Comparison of ENCODE assay signal across 11 mouse cellular contexts in the genomic region with DNA sequence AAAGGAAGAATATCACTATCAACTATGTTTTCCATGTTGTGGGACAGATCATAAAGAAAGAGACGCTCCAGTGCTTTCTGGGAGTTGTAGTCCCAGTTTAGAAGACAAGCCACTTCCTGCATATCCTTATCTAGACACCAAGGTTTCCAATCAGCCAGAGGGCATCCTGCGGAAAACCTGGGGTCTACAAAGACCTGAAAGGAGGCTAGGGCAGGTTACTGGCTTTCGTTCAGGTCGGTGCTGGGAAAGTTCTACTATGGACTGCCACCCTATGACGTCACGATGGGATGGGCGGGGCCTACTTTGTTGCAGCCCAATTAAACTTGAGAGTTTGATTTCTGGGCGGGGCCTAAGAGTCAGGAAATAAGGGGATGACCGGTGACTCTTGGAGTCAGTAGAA. TPM values are rescaled to one million over a fixed set of nuclear protein-coding genes. Genes with fewer than 3 reads are reported as not detected.
DNase-seq lines count a peak whose midpoint lies in the region; ATAC-seq and TF ChIP-seq lines count a peak whose summit lies in the region.
"Had no signal": no experiment of that assay in that cellular context is flagged by ENCODE, and none has a peak within 500 bp of the region (broad histone marks: within the 10 kb centered on the region; RNA-seq: fewer than 3 reads in every experiment).

Gene Izumo1 (plus strand): TSS at position 369 of the 400 bp plus-strand sequence.

- DNase-seq in lung, embryonic 14.5 days = peak; percentile 62
- DNase-seq in lung, adult 2 months = no peak
- DNase-seq in ZHBTc4 (ENCODE audit: low read depth, low spot score) = peak; percentile 88
- peak; percentile 69 for DNase-seq in stomach, postnatal 0 days (ENCODE audit: low spot score)
- no peak for DNase-seq in layer of hippocampus, adult 11-12 months (ENCODE audit: low spot score)
- DNase-seq in limb, embryonic 10.5 days (ENCODE audit: low spot score) = no peak
- DNase-seq: cerebellum, adult 11-12 months; gastrocnemius, postnatal 36 days; left cerebral cortex, postnatal 4 days had no signal

- WGBS in lung, embryonic 14.5 days = 27% methylated on average over 9 of the region's 9 CpGs
- whole genome bisulfite sequencing in lung, adult 2 months = 28% methylated on average over 9 of the region's 9 CpGs
- 23% methylated on average over 9 of the region's 9 CpGs for WGBS in heart, embryonic 13.5 days
- 38% methylated on average over 9 of the region's 9 CpGs for WGBS in stomach, postnatal 0 days
- 29% methylated on average over 9 of the region's 9 CpGs for WGBS in limb, embryonic 10.5 days

- no peak within 1 kb of the TSS for H3K27ac ChIP-seq in lung, embryonic 14.5 days (ENCODE audit: low read depth)
- H3K27ac ChIP-seq in heart, embryonic 13.5 days (replicated peaks) = no peak within 1 kb of the TSS
- H3K27ac ChIP-seq in stomach, postnatal 0 days (replicated peaks) = no peak within 1 kb of the TSS
- H3K27ac ChIP-seq in limb, embryonic 10.5 days = no peak within 1 kb of the TSS
- H3K27ac ChIP-seq: neural tube, embryonic 13.5 days had no signal

- H3K4me3 ChIP-seq in lung, embryonic 14.5 days (ENCODE audit: low read depth, low read length) = no peak within 1 kb of the TSS
- no peak within 1 kb of the TSS for H3K4me3 ChIP-seq in lung, adult 2 months (replicated peaks; ENCODE audit: extremely low read depth, low read depth, low read length)
- H3K4me3 ChIP-seq in heart, embryonic 13.5 days = peak within 1 kb of the TSS; percentile 26
- H3K4me3 ChIP-seq in stomach, postnatal 0 days (ENCODE audit: low read depth, low read length) = no peak within 1 kb of the TSS
- H3K4me3 ChIP-seq in limb, embryonic 10.5 days = no peak within 1 kb of the TSS
- H3K4me3 ChIP-seq: neural tube, embryonic 13.5 days had no signal

- no peak within 1 kb of the TSS for H3K9ac ChIP-seq in lung, embryonic 14.5 days
- no peak within 1 kb of the TSS for H3K9ac ChIP-seq in heart, embryonic 13.5 days
- H3K9ac ChIP-seq in stomach, postnatal 0 days (ENCODE audit: low read length) = no peak within 1 kb of the TSS
- H3K9ac ChIP-seq: neural tube, embryonic 13.5 days had no signal

- H3K27me3 ChIP-seq in lung, embryonic 14.5 days (ENCODE audit: insufficient read depth, low read length) = peaks cover 16% of the 10 kb centered on the region
- peaks cover 43% of the 10 kb centered on the region for H3K27me3 ChIP-seq in heart, embryonic 13.5 days (replicated peaks)
- H3K27me3 ChIP-seq in stomach, postnatal 0 days (ENCODE audit: control insufficient read depth, insufficient read depth, low read length) = no peaks in the 10 kb centered on the region
- peaks cover 56% of the 10 kb centered on the region for H3K27me3 ChIP-seq in limb, embryonic 10.5 days (ENCODE audit: low read depth, poor library complexity, severe bottlenecking)

- no peak for ATAC-seq in lung, embryonic 14.5 days (ENCODE audit: insufficient read depth)
- no peak for ATAC-seq in heart, embryonic 13.5 days (ENCODE audit: extremely low read depth, insufficient number of reproducible peaks, low FRiP score, low TSS enrichment)
- no peak; the same call in 1 of the 2 replicates for ATAC-seq in stomach, postnatal 0 days (ENCODE audit: low FRiP score, low TSS enrichment)

- TF ChIP-seq EP300 in stomach, postnatal 0 days (optimal IDR thresholded peaks at IDR 0.05) = no peak

- H3K9me3 ChIP-seq in lung, embryonic 14.5 days (ENCODE audit: low read depth, low read length) = no peaks in the 10 kb centered on the region
- no peaks in the 10 kb centered on the region for H3K9me3 ChIP-seq in heart, embryonic 13.5 days
- H3K9me3 ChIP-seq in stomach, postnatal 0 days (ENCODE audit: control insufficient read depth, low read length) = no peaks in the 10 kb centered on the region
- H3K9me3 ChIP-seq in limb, embryonic 10.5 days (replicated peaks) = no peaks in the 10 kb centered on the region
- H3K9me3 ChIP-seq: neural tube, embryonic 13.5 days had no signal

- TF ChIP-seq POLR2A in lung, adult 2 months (IDR thresholded peaks at IDR 0.05; ENCODE audit: borderline replicate concordance, extremely low read depth, low read depth, low read length) = no peak

- no peak for TF ChIP-seq CTCF in lung, embryonic 14.5 days (IDR thresholded peaks at IDR 0.05; ENCODE audit: low read depth)
- TF ChIP-seq CTCF in lung, adult 2 months (IDR thresholded peaks at IDR 0.05; ENCODE audit: insufficient read depth, low read length) = no peak
- no peak for TF ChIP-seq CTCF in stomach, postnatal 0 days (IDR thresholded peaks at IDR 0.05; ENCODE audit: low read depth)

- no peaks in the 10 kb centered on the region for H3K36me3 ChIP-seq in lung, embryonic 14.5 days (ENCODE audit: insufficient read depth)
- no peaks in the 10 kb centered on the region for H3K36me3 ChIP-seq in heart, embryonic 13.5 days
- no peaks in the 10 kb centered on the region for H3K36me3 ChIP-seq in stomach, postnatal 0 days (ENCODE audit: control insufficient read depth, insufficient read depth, low read length)
- no peaks in the 10 kb centered on the region for H3K36me3 ChIP-seq in limb, embryonic 10.5 days
- H3K36me3 ChIP-seq: neural tube, embryonic 13.5 days had no signal

- no peaks in the 10 kb centered on the region for H3K4me1 ChIP-seq in lung, embryonic 14.5 days (ENCODE audit: insufficient read depth)
- no peaks in the 10 kb centered on the region for H3K4me1 ChIP-seq in lung, adult 2 months (ENCODE audit: control insufficient read depth, insufficient read depth, low read length)
- peaks cover 11% of the 10 kb centered on the region for H3K4me1 ChIP-seq in heart, embryonic 13.5 days
- H3K4me1 ChIP-seq in stomach, postnatal 0 days (replicated peaks; ENCODE audit: control insufficient read depth, insufficient read depth) = no peaks in the 10 kb centered on the region
- H3K4me1 ChIP-seq in limb, embryonic 10.5 days = peaks cover 11% of the 10 kb centered on the region

- H3K4me2 ChIP-seq in lung, embryonic 14.5 days = no peak within 1 kb of the TSS
- peak within 1 kb of the TSS; percentile 44 for H3K4me2 ChIP-seq in heart, embryonic 13.5 days
- no peak within 1 kb of the TSS for H3K4me2 ChIP-seq in stomach, postnatal 0 days (replicated peaks; ENCODE audit: low read depth)
- H3K4me2 ChIP-seq: neural tube, embryonic 13.5 days had no signal

RNA-seq across cellular contexts. Expression of gene Izumo1, which starts in this region (rescaled TPM):
- 0.28 and 0.35 TPM in 2 replicates for polyA plus RNA-seq in lung, embryonic 14.5 days (2014; fragmentation: Nextera tagmentation; extraction: Ambion mirVana)
- polyA plus RNA-seq in lung, adult 2 months (2012; rRNA removed) = 1.7 and 2.0 TPM in 2 replicates
- 0.11 and 0.19 TPM in 2 replicates for polyA plus RNA-seq in heart, embryonic 13.5 days (2015; fragmentation: Nextera tagmentation; extraction: Ambion mirVana)
- polyA plus RNA-seq in stomach, postnatal 0 days (2015; fragmentation: Nextera tagmentation; extraction: Ambion mirVana) = 0.08 TPM in 2 replicates
- 0.24 TPM in 1 of 2 replicates, not detected in the other for polyA plus RNA-seq in limb, embryonic 10.5 days (2016; fragmentation: Nextera tagmentation; extraction: Ambion mirVana)

Comparison
In these comparisons a context has a peak if more than half of its experiments do, and no peak if none do; other contexts are left out.
1. Peak in DNase-seq in lung, embryonic 14.5 days; RNA of the gene not detected or under 1 TPM.
2. Peak in DNase-seq in stomach, postnatal 0 days; RNA of the gene not detected or under 1 TPM.